Mouse (Mus musculus): ENCODE measurements at regions not wholly inside any gene's neighbourhood (a gene's known extent, or its start where the extent isn't known, plus 50 kb on each side); places are given as distances from the start of the nearest gene placed in this dataset.

- TF ChIP-seq POLR2A (IDR thresholded peaks at IDR 0.05; ENCODE audit: insufficient read depth, low read depth, low read length) (no peak), CTCF (IDR thresholded peaks at IDR 0.05; ENCODE audit: insufficient read depth, low read depth, low read length) (no peak)
Observed at GRCm38 (mm10) chr16:55733751-55734150, 104.9 kb downstream of the Nfkbiz start.

All from olfactory bulb, adult 2 months (tissue).